Mouse (Mus musculus) liver, adult 2 months (tissue): Measurements from ENCODE around the gene Sidt2.

Experiments
- CTCF ChIP-seq: fragments of 200-500 bp; IDR thresholded peaks from 2 replicates; pipeline ENCODE4 v1.5.1; 2011; ENCODE audit warnings: low read depth, low read length, control low read depth
- POLR2A ChIP-seq: fragments of 200-500 bp; IDR thresholded peaks from 2 replicates; pipeline ENCODE4 v1.6.1; 2011; ENCODE audit warnings: low read length, control low read depth; ENCODE audit not compliant: insufficient read depth; ENCODE audit errors: extremely low read depth

DNA sequence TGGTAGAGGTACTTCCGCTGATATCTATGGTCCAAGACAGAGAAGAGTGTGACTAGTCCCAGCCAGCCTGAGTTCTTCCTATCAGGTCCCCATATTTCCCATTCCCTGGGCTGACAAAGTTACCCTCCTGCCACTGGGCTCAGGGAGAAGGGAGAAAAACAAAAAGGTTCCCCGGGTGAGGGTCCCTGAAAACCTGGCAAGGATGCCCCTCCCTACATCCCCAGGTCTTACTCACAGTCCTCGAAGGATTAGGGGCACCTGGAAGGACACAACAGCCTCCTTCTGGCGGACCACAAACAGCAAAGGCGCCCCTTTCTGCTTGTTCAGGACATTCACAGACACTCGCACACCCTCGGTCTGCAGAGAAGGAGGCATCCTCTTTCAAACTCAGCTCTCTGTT lies 2.2 kb downstream of the Sidt2 start:
- no peak for TF ChIP-seq POLR2A
- TF ChIP-seq CTCF: no peak
